Mouse (Mus musculus): Measurements from ENCODE around the gene Bbs5. TPM values are rescaled to one million over a fixed set of nuclear protein-coding genes. Genes with fewer than 3 reads are reported as not detected.

Gene Bbs5
- polyA plus RNA-seq, 1 experiment from 2014 or later: 24.3 TPM

DNA sequence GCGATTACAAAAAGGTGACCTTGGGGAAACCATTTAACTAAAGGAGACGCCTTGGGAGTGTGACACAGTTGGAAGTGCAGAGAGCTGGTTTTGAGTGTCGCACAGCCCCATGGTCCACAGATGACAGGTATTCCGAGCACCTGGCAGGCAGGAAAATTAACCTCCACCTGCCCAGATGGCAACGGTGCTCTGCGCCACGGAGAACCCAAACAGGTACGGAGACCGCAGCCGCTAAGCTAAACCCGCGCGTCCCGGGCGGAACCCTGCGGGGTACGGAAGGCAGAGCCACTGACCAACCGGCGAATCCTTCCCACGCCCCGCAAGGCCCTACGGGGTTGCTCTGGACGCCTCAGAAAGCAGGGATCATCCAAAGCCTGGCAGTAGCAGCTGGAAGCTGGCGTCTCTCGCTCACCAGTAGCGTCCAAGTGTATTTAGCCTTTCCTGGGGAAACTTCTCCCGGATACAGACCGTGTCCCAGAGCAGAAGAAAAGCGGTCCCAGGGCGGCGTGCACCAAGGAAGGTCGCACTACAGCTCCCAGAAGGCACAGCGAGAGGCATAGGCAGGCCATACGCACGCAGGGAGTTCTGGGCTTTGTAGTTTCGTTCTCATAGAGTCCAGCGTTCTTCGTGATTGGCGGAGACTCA, 66.1 kb downstream of the Bbs5 start, which contains the start of gene Fastkd1:
TSS of gene Fastkd1 (minus strand) at position 536 of the 645 bp plus-strand sequence.
- ATAC-seq: peak; percentile 100
- Histone ChIP-seq H3K4me3 (replicated peaks) (peak within 1 kb of the TSS; percentile 64), H3K27ac (no peak within 1 kb of the TSS), H3K9ac (replicated peaks) (peak within 1 kb of the TSS; percentile 70), H3K36me3 (peaks cover 15% of the 10 kb centered on the region), H3K9me3 (no peaks in the 10 kb centered on the region), H3K4me2 (replicated peaks) (peak within 1 kb of the TSS; percentile 67), H3K27me3 (peaks cover 5% of the 10 kb centered on the region; the same call in 1 of the 2 replicates), H3K4me1 (replicated peaks) (peaks cover 10% of the 10 kb centered on the region)
- WGBS: under 1% methylated on average over 39 of the region's 39 CpGs

DNA sequence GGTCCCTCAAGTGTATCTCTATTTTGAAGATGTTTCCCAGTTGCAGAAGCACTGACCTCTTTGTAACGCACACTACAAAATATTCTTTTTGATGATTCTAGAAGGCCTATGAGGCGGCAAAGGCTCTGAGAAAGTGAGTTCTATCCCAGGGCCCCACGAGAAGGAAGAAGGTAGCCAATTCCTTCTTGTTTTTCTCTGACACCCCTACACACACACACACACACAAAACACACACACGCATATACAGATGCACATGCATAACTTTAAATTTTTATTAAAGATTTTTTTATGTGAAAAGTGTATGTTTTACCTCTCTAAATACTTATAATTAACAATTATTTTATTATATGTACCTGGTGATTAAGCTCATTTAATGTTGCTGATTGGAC, 66.6 kb downstream of the Bbs5 start:
- peaks cover 10% of the 10 kb centered on the region for H3K4me1 ChIP-seq (replicated peaks)
- peaks cover 5% of the 10 kb centered on the region; the same call in 1 of the 2 replicates for H3K27me3 ChIP-seq
- H3K4me2 ChIP-seq (replicated peaks): peak overlapping the region; percentile 67
- no peak overlapping the region for H3K27ac ChIP-seq
- peaks cover 11% of the 10 kb centered on the region for H3K36me3 ChIP-seq
- H3K9ac ChIP-seq (replicated peaks): no peak overlapping the region
- WGBS: 30% methylated on average over 4 of the region's 4 CpGs
- H3K4me3 ChIP-seq (replicated peaks): peak overlapping the region; percentile 64
- peak; percentile 65 for ATAC-seq
- no peaks in the 10 kb centered on the region for H3K9me3 ChIP-seq

DNA sequence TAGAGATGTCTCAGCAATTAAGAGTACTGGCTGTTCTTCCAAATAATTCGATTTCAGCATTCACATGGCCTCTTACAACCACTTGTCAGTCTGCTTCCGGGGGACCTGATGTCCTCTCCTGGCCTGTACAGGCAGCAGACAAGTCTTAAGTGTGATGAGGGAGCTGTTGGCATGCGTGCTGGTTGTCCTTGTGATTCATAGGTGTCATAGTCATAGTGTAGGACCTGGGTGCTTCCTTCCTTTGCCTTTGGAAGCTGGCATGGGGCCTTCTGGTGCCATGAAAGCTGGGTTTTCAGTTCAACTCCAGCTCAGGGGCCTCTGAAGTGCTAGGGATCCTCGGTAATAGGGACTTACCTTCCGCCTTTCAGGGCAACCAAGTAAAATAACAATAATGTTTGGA, 67.2 kb downstream of the Bbs5 start:
- H3K4me3 ChIP-seq (replicated peaks): no peak overlapping the region
- 81% methylated on average over 5 of the region's 5 CpGs for WGBS

DNA sequence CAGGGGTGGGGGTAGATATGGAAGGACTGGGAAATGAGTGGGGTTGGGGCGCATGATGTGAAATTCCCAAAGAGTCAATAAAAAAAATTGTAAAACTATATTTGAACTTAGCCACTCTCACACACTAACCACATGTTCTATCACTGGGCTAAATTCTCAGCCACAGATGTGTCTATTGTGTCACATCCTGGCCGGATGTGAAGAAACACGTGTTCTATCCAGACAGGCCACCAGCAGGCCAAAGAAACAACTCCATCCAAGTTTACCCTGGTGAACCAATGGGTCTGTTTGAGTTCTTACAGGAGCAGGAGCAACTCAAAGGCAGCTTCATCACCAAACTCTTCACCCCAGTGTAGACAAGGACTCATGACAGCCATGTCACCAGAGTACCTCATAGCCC, 69.5 kb downstream of the Bbs5 start:
- Histone ChIP-seq H3K27me3 (peaks cover 9% of the 10 kb centered on the region; the same call in 1 of the 2 replicates), H3K4me1 (replicated peaks) (peaks cover 10% of the 10 kb centered on the region), H3K4me3 (replicated peaks) (no peak overlapping the region), H3K27ac (no peak overlapping the region), H3K36me3 (no peaks in the 10 kb centered on the region), H3K9ac (replicated peaks) (no peak overlapping the region), H3K4me2 (replicated peaks) (no peak overlapping the region), H3K9me3 (no peaks in the 10 kb centered on the region)
- WGBS: 86% methylated on average over 3 of the region's 3 CpGs
- no peak for ATAC-seq

More for the DNA sequence above, 67.2 kb downstream of the Bbs5 start:
- ATAC-seq: no peak; the same call in 1 of the 2 replicates
- Histone ChIP-seq H3K27me3 (peaks cover 5% of the 10 kb centered on the region; the same call in 1 of the 2 replicates), H3K9ac (replicated peaks) (no peak overlapping the region), H3K9me3 (no peaks in the 10 kb centered on the region), H3K36me3 (peaks cover 10% of the 10 kb centered on the region), H3K4me2 (replicated peaks) (no peak overlapping the region), H3K27ac (no peak overlapping the region), H3K4me1 (replicated peaks) (peaks cover 10% of the 10 kb centered on the region)

Other genes with a start within 250 kb of the Bbs5 start
- 2.2 and 3.7 TPM in 2 replicates for gene Lrp2, start 61.1 kb upstream of the Bbs5 start, polyA plus RNA-seq (2015; fragmentation: Nextera tagmentation; extraction: Ambion mirVana)
- gene Klhl41, start 22.9 kb downstream of the Bbs5 start, polyA plus RNA-seq (2015; fragmentation: Nextera tagmentation; extraction: Ambion mirVana): 0.13 and 0.18 TPM in 2 replicates
- 13.2 and 14.8 TPM in 2 replicates for gene Fastkd1, start 66.3 kb downstream of the Bbs5 start, polyA plus RNA-seq (2015; fragmentation: Nextera tagmentation; extraction: Ambion mirVana)
- 137 and 142 TPM in 2 replicates for gene Ppig, start 75.4 kb downstream of the Bbs5 start, polyA plus RNA-seq (2015; fragmentation: Nextera tagmentation; extraction: Ambion mirVana)
- gene Ccdc173, start 142.4 kb downstream of the Bbs5 start, polyA plus RNA-seq (2015; fragmentation: Nextera tagmentation; extraction: Ambion mirVana): 4.2 and 4.8 TPM in 2 replicates
- 40.8 and 43.6 TPM in 2 replicates for gene Phospho2, start 142.5 kb downstream of the Bbs5 start, polyA plus RNA-seq (2015; fragmentation: Nextera tagmentation; extraction: Ambion mirVana)
- gene Klhl23, start 174.8 kb downstream of the Bbs5 start, polyA plus RNA-seq (2015; fragmentation: Nextera tagmentation; extraction: Ambion mirVana): 59.8 and 60.0 TPM in 2 replicates
- 370 and 407 TPM in 2 replicates for gene Ssb, start 214.4 kb downstream of the Bbs5 start, polyA plus RNA-seq (2015; fragmentation: Nextera tagmentation; extraction: Ambion mirVana)
- 33.2 and 35.1 TPM in 2 replicates for gene Mettl5, start 238.4 kb downstream of the Bbs5 start, polyA plus RNA-seq (2015; fragmentation: Nextera tagmentation; extraction: Ambion mirVana)